ENCODE assay signal across 9 mouse cellular contexts in the genomic region with DNA sequence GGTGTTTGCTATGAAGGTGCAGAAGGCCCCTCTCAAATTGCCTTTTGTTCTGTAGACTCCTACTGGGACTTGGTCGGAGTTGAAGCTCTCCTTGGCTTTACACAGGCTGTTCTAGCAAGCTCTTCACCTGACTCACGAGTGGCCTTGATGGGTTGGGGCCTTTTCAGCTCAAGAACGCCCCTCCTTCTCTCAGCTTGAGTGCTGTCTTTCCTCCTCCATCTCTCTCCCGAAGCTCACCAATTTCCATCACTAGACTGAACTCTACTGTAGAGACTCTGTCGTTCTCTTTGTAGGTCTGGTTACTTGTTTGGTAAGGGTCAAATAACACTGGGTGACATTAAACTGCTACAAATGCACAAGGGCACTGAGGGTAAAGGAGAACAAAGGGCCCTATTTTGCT. TPM values are rescaled to one million over a fixed set of nuclear protein-coding genes. Genes with fewer than 3 reads are reported as not detected.
A peak's percentile ranks its signal among the peaks of the same experiment; 100 is the strongest.
DNase-seq lines count a peak whose midpoint lies in the region; ATAC-seq and TF ChIP-seq lines count a peak whose summit lies in the region.
"Had no signal": no experiment of that assay in that cellular context is flagged by ENCODE, and none has a peak within 500 bp of the region (broad histone marks: within the 10 kb centered on the region; RNA-seq: fewer than 3 reads in every experiment).

No protein-coding gene starts in this region.

- no peak for TF ChIP-seq CTCF in gastrocnemius, adult 2 months (IDR thresholded peaks at IDR 0.05)
- TF ChIP-seq CTCF in liver, embryonic 14.5 days (IDR thresholded peaks at IDR 0.05; ENCODE audit: low read depth): no peak

- peak overlapping the region; percentile 94 for H3K27ac ChIP-seq in gastrocnemius, adult 2 months
- H3K27ac ChIP-seq in embryonic facial prominence, embryonic 15.5 days (replicated peaks): peak overlapping the region; percentile 95
- no peak overlapping the region; the same call in 1 of the 2 replicates for H3K27ac ChIP-seq in liver, embryonic 14.5 days

- DNase-seq in gastrocnemius, adult 2 months: no peak
- DNase-seq in gastrocnemius, postnatal 36 days: no peak
- DNase-seq in CD4-positive helper T cell, adult 2 months (ENCODE audit: low read depth, low spot score): peak; percentile 7
- DNase-seq in liver, embryonic 14.5 days (ENCODE audit: low read depth in 3 of 3, low spot score in 3 of 3): no peak
- DNase-seq in B cell, adult 2 months: no peak
- no peak for DNase-seq in embryo, embryonic 10.5 days (ENCODE audit: low spot score)
- no peak for DNase-seq in layer of hippocampus, adult 9-10 months (ENCODE audit: low spot score)

- H3K4me1 ChIP-seq in embryonic facial prominence, embryonic 15.5 days: peaks cover 16% of the 10 kb centered on the region; the same call in 1 of the 2 replicates
- peaks cover 3 to 7% of the 10 kb centered on the region in 2 experiments for H3K4me1 ChIP-seq in liver, embryonic 14.5 days (replicated peaks; ENCODE audit: control insufficient read depth in 2 of 2, insufficient read depth in 2 of 2, low read length in 1 of 2)

- WGBS in embryonic facial prominence, embryonic 15.5 days: 69% methylated on average over 5 of the region's 5 CpGs
- 59% methylated on average over 5 of the region's 5 CpGs for WGBS in liver, embryonic 14.5 days (ENCODE audit: insufficient replicate concordance)

- peak overlapping the region; percentile 71 for H3K9ac ChIP-seq in embryonic facial prominence, embryonic 15.5 days
- H3K9ac ChIP-seq in liver, embryonic 14.5 days (replicated peaks): peak overlapping the region; percentile 70

- intact Hi-C loops in gastrocnemius, adult 2 months (cut with DNase I): loop anchor here (5.0 kb wide), 1 partner anchor 204 kb away; a partner anchor contains a TSS
- intact Hi-C loops in gastrocnemius, postnatal 36 days (cut with DNase I): no loop called here

- no peaks in the 10 kb centered on the region for H3K27me3 ChIP-seq in embryonic facial prominence, embryonic 15.5 days
- no peaks in the 10 kb centered on the region for H3K27me3 ChIP-seq in liver, embryonic 14.5 days (ENCODE audit: control insufficient read depth, insufficient read depth, low read length)

- H3K36me3 ChIP-seq in embryonic facial prominence, embryonic 15.5 days: no peaks in the 10 kb centered on the region
- H3K36me3 ChIP-seq in liver, embryonic 14.5 days (replicated peaks; ENCODE audit: control insufficient read depth, insufficient read depth, low read depth): no peaks in the 10 kb centered on the region

- ATAC-seq in embryonic facial prominence, embryonic 15.5 days (ENCODE audit: insufficient number of reproducible peaks, low FRiP score, low TSS enrichment, low read depth): no peak
- ATAC-seq in liver, embryonic 14.5 days (ENCODE audit: insufficient read depth): 0 out of 2 replicates have a peak, but pooled peaks have one; percentile 2

- peak overlapping the region; percentile 74 for H3K4me3 ChIP-seq in gastrocnemius, adult 2 months
- peak overlapping the region; percentile 64 for H3K4me3 ChIP-seq in embryonic facial prominence, embryonic 15.5 days (replicated peaks)
- peak overlapping the region; percentile 71 to 96 for H3K4me3 ChIP-seq in liver, embryonic 14.5 days (ENCODE audit: insufficient read depth in 1 of 2, low read depth in 2 of 2, low read length in 2 of 2)

- no peaks in the 10 kb centered on the region for H3K9me3 ChIP-seq in embryonic facial prominence, embryonic 15.5 days (replicated peaks)
- no peaks in the 10 kb centered on the region for H3K9me3 ChIP-seq in liver, embryonic 14.5 days (ENCODE audit: control insufficient read depth, low read length)

- TF ChIP-seq EP300 in liver, embryonic 14.5 days (IDR thresholded peaks at IDR 0.05; ENCODE audit: low read depth): no peak

- peak overlapping the region; percentile 66 for H3K4me2 ChIP-seq in embryonic facial prominence, embryonic 15.5 days (replicated peaks)
- peak overlapping the region; percentile 77 for H3K4me2 ChIP-seq in liver, embryonic 14.5 days (ENCODE audit: low read depth)

RNA-seq across cellular contexts. Expression of a gene that starts 0.7 kb away (rescaled TPM):
- total RNA-seq in gastrocnemius, adult 2 months (2021): 1 to 10 TPM in 1 of 2 experiments, under 1 TPM in 1; 0.20 to 1.6 TPM
- under 1 TPM; 0.47 to 0.79 TPM for total RNA-seq in gastrocnemius, postnatal 36 days (2021)
- polyA plus RNA-seq in embryonic facial prominence, embryonic 15.5 days (2015; fragmentation: Nextera tagmentation; extraction: Ambion mirVana): 30.9 and 33.1 TPM in 2 replicates
- polyA plus RNA-seq in liver, embryonic 14.5 days (2012; rRNA removed): 2.4 and 3.6 TPM in 2 replicates
- 4.0 and 4.7 TPM in 2 replicates for polyA plus RNA-seq in liver, embryonic 14.5 days (2014; fragmentation: Nextera tagmentation; extraction: Ambion mirVana)

RNA-seq across cellular contexts. Expression of a gene that starts 30.5 kb away (rescaled TPM):
- 1 to 10 TPM; 1.6 to 2.4 TPM for total RNA-seq in gastrocnemius, adult 2 months (2021)
- total RNA-seq in gastrocnemius, postnatal 36 days (2021): 1 to 10 TPM; 5.2 to 8.3 TPM
- 1,312 and 1,376 TPM in 2 replicates for polyA plus RNA-seq in embryonic facial prominence, embryonic 15.5 days (2015; fragmentation: Nextera tagmentation; extraction: Ambion mirVana)
- polyA plus RNA-seq in liver, embryonic 14.5 days (2012; rRNA removed): 116 and 117 TPM in 2 replicates
- 169 and 174 TPM in 2 replicates for polyA plus RNA-seq in liver, embryonic 14.5 days (2014; fragmentation: Nextera tagmentation; extraction: Ambion mirVana)

RNA-seq across cellular contexts. Expression of a gene that starts 53.8 kb away (rescaled TPM):
- not detected for total RNA-seq in gastrocnemius, adult 2 months (2021)
- total RNA-seq in gastrocnemius, postnatal 36 days (2021): not detected
- 0.98 and 1.2 TPM in 2 replicates for polyA plus RNA-seq in embryonic facial prominence, embryonic 15.5 days (2015; fragmentation: Nextera tagmentation; extraction: Ambion mirVana)
- polyA plus RNA-seq in liver, embryonic 14.5 days (2012; rRNA removed): 1.4 and 2.1 TPM in 2 replicates
- 0.11 and 1.5 TPM in 2 replicates for polyA plus RNA-seq in liver, embryonic 14.5 days (2014; fragmentation: Nextera tagmentation; extraction: Ambion mirVana)
- total RNA-seq: adrenal gland, postnatal 36 days had no signal
